Mouse (Mus musculus): ENCODE measurements around the gene Nin.

The Nin gene

DNA sequence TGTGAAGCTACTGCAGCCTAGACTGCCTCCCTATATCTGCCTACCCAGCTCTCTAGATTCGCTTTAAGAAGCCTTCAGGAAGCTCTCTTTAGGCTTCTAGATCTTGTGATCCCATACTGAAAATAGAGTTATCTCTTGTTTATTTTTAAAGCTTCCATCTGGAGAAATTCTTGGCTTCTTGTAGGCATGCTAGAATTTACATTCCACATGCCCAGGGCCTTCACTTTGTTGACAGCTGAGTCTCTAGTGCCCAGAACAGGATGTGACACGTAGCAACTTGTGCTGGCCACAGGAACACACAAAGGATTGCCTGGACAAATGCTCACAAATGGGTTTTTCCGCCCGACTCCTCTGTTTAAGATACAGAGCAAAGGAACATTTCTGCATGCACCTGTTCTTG, 97.6 kb downstream of the Nin start:
- no peak for DNase-seq (ENCODE audit: low read depth, low spot score)

DNA sequence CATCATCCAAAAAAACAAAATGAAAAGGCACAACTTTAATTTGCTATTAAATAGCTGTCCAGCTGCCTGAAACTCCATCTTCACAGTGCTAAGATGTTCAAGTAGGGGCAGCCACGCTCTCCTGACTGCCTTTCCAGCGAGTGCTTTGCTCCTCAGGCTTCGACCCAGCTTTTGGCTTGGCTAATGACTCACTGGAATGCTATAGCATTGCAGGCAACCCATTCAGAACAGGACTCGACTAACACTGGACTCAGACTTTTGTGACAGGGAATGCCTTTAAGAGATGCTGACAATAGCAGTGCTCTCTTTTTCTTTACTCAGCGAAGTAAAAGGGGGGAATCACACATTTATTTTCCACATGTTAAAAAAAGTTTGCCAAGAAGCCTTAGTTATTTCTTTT, 101.8 kb downstream of the Nin start:
- no peak for DNase-seq (ENCODE audit: low read depth, low spot score)

DNA sequence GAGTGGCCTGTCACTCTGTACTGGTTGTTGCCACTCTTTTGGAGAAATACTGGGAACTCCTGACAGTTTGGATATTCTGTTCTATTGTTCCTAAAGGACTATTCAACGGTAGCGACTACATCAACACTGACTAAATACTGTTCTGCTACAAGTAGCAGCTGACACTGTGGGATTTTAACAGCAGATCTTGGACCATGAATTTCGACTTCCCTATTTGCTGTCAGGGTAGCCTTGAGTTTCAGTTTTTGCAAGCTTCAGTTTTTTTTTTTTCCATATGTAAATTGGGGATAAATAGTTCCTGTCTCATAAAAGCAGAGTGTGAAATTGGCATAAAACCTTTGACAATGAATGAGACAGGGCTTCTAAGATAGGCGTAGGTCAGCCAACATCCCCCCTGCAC, 103.2 kb downstream of the Nin start:
- DNase-seq (ENCODE audit: low read depth, low spot score), result no peak

DNA sequence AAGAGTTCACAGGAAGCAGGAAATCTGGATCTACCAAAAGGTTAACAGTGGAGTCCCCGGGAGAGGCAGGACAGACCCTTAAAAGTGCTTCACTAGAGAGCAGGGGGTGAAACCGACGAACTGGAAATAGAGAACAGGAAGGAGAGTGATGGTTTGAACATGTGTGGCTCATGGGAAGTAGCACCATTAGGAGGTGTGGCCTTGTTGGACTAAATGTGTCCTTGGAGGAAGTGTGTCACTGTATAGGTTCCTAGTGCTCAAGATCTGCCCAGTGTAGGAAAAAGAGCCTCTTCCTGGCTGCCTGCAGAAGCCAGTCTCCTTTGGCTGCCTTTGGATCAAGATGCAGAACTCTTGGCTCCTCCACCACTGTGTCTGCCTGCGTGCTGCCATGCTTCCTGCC, 108.4 kb downstream of the Nin start:
- no peak for DNase-seq (ENCODE audit: low read depth, low spot score)

DNA sequence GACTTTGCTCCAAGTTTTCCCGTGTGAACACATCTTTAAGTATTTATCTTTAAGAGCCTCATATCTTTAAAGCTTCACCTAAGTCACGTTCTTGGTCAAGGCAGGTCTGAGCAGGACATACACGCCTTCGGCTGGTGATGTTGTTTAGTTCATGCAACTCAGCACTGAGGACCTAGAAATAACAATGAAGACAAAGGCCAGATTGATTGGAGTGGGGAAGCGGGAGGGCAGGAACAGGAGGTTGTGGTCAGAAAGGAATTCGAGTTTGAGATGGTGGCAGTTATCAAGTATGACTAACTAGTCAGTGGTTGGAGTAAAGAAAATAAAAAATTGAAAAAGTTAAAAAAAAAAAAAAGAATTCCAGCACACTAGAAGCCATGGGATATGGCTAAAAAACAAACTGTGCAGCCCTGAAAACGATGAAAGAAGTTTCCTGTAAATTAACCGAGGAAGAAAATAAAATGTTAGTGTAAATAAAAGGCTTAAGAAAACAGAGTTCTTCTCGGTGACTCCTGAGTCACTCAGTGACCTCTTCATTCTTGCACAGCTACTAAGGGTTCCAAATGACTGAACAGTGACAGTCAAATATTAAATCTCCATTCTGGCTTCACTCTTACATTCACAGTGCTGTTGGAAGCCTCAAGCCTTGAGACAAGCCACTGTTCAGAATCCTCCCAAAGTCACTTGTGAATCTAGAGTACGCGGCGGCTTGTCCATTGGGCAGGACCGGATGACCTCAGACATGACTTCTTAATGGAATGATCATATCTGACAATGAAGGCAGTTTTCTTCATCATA, 115.1 kb downstream of the Nin start:
- no peak for DNase-seq (ENCODE audit: low read depth, low spot score)

DNA sequence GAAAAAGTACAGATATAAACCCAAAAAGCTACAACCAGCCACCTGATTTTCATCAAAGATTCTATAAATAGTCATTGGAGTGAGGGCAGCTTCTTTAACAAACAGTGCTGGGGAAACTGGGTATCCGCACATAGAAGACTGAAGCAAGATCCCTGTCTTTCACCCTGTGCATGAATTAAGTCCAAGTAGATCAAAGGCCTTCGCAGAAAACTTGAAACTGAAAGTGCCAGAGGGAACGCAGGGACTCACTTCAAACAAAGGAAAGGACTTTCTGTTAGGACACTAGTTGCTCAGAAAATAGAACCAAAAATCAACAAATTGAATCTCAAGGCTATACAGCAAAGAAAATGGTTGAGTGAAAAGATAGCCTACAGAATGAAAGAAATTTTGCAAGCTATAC, 118.1 kb downstream of the Nin start:
- DNase-seq (ENCODE audit: low read depth, low spot score), result no peak

DNA sequence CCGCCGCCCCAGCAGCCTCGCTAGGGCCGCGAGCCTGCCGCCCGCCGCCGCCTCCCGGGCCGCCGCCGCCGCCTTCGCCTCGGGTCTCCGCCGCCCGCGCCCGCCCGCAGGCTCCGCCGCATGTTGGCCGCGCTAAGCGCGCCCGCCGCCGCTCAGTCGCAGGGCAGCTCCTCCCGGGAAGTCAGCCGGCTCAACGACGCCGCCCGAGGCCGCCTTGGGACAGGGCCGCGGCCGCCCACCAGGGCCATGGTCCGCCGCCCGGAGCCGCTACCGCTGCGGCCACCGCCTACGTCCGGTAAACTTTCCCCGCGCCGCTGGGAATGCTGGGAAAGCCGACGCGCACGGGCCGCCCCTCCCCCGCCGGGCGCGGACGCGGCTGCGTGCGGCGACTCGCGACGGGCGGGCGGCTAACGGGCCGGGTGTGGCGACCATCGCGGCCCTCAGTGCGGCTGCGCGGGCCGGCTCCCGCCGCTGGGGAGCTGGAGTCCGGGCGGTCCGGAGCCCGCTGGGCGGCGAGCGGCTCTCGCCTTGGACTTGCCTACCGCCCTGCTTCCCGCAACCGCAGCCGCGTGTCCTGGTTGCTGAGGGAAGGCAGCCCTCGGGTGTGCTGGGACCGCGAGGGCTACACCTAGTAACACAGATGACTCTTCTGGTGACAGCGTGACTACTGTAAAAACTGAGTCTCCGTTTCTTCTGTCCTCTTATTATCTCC, 126.6 kb downstream of the Nin start, which contains the start of gene Sav1:
Gene Sav1, minus strand, starts transcription at position 217 of the 712 bp plus-strand sequence.
- peak; percentile 77 for DNase-seq (ENCODE audit: low read depth, low spot score)

DNA sequence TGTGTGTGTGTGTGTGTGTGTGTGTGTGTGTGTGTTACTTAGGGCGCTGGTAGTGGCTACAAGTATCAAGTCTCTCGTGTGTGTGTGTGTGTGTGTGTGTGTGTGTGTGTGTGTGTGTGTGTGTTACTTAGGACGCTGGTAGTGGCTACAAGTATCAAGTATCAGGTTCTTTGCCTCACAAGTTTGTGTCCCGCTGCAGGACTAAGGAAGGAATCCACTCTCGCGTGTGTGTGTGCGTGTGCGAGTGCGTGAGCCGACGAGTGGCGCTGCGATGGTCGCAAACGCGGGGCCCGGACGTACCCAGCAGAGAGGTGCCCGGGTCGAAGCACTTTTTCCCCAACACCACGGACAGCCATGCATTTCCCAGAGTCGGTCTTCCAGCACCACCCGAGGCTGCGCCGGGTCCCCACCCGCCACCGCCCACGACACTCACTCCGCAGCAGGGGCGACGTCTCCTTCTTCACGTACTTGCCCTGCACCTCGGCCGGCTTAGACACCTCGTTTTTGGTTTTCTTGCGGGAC, 127.2 kb downstream of the Nin start:
- DNase-seq (ENCODE audit: low read depth, low spot score), result peak; percentile 58

DNA sequence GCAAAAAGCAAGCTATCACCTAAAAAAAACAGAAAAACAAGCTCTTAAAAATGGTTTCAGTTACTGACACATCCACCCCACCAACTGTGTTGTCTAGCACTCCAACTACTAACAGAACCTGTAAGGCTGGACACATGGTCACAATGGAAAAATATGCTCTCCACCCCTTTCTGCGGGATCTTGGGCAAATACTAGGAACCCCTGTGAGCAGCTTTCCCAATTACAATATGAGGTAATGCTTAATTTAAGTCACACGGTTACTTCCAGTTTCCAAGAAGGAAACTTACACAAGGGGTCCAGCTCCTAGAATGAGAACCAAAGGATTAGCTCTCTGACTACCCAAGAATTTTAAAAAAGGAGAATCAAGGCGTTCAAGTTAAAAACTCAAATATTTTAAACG, 128.0 kb downstream of the Nin start:
- DNase-seq (ENCODE audit: low read depth, low spot score), result no peak

DNA sequence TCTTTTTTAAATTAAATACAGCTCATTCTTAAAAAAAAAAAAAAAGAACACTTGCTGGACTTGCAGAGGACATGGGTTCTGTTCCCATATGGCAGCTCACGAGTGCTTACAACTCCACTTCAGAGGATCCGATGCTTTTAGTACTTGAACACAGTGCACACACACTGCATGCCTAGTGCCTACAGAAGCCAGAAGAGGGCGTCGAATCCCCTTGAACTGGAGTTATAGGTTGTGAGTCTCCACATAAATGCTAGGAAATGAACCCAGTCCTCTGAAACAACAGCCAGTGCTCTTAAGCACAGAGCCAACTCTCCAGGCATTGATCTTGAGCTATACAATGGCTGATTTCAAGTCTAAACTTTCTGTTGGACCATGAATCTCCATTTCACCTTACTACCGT, 130.6 kb downstream of the Nin start:
- peak; percentile 54 for DNase-seq (ENCODE audit: low read depth, low spot score)

DNA sequence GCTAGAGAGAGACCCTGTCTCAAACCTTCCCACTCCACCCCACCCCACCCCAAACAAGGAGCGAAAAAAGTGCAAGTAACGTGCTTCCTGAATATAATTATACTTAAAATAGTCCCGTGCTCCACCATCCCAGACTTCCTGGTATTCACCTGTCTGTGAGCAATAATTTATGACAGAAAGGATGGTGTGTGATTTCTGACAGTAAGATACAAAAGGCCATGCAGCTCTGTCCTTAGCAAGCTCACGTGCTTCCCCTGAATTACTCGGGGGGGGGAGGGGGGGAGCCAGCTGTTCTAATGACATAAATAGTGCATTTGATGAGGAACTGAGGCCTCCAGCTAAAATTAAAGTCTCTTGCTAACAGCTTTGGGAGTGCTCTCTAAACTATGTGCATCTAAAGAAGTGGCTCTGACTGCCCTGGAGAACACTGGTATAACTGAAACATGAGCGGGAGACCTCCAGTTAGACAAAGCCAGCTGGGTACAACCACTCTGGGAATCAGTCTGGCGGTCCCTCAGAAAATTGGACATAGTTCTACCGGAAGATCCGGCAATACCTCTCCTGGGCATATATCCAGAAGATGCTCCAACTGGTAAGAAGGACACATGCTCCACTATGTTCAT, 136.0 kb downstream of the Nin start:
- peak; percentile 23 for DNase-seq (ENCODE audit: low read depth, low spot score)

DNA sequence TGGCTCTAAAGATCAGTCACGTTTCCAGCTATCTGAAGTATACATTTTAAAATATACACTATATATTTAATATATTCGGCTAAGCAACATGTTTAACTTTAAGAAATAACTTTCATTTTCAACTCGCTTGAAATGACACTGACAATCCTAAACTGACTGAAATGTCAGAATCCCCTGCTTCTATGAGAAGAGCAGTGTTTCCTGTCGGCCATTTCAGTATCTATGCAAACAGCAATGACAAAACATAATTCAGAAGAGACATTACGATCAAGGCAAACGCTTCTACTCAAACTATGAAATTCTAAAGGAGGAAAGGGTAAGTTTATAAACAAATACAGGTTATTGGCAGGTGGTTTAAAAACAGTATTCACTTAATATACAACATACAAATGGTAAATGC, 136.8 kb downstream of the Nin start:
- peak; percentile 55 for DNase-seq (ENCODE audit: low read depth, low spot score)

DNA sequence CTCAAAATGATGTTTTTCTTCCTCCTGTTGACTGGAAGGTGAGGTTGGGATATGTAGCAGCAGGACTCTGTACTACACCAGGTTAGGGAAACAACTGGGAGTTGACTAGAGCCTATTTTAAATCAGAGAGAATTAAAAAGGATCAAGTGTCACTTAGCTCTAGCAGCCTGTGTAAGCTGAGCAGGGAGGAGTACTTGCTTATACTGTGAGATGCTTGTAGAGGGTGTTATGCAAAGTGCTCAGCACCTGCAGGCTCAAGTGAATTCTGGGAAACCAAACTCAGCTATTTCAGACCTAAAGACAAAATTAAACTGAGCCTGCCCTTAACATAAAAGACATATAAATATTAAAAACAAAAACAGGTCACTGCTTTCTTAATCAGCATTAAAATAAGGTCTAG, 139.9 kb downstream of the Nin start:
- DNase-seq (ENCODE audit: low read depth, low spot score), result no peak

DNA sequence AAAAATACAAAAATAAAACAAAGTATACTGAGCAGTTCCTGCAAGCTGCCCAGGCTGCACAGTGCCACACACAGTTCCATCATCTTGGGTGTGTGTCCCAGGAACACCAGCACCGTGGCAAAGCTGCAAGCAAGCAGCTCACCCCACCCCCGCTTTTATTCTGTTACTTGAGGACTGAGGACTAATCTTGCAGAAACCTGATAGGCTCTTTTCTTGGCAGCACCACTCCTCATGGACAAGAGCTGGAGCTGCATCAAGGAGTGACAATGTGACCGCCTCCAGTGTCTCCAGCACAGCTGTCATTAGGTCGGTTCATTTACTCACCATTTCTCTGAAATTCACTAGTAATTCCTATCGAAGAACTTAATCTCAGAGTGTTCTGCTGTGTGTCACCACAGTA, 145.4 kb downstream of the Nin start:
- no peak for DNase-seq (ENCODE audit: low read depth, low spot score)

DNA sequence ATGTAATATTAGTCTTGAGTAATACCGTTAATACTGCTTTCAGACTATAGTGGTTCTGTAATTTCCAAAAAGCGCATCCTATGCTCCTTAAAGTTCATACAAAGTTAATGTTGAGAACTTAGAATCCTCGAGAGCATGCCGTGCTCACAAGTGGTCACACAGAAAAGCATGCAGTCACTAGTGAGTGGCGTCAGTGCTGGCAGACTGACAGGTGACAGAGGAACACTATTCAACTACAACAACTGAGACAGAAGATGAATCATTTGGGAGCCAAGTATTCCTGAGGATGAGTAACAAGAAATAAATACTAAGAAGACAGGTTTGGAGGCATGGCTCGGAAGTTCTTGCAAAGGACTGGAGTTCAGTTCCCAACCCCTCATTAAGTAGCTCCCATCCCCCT, 146.4 kb downstream of the Nin start:
- no peak for DNase-seq (ENCODE audit: low read depth, low spot score)

DNA sequence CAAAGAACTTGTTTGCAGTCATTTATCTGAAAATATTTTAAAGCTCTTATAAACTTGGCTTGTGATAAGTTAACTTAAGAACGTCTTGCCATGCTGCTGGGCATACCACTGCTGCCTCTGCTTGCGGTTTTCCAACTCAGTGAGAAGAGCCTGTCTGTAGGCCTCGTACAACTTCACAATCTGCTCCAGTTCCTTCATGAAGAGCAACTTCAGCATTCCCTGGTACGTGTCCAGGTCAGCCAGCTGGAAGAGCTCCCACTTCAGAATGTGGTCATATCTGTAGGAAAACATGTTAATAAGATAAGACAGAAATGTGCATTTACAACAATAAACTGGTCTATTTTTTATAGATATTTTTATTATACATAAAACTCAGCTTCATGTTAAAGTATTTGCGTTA, 147.4 kb downstream of the Nin start:
- DNase-seq (ENCODE audit: low read depth, low spot score), result no peak

DNA sequence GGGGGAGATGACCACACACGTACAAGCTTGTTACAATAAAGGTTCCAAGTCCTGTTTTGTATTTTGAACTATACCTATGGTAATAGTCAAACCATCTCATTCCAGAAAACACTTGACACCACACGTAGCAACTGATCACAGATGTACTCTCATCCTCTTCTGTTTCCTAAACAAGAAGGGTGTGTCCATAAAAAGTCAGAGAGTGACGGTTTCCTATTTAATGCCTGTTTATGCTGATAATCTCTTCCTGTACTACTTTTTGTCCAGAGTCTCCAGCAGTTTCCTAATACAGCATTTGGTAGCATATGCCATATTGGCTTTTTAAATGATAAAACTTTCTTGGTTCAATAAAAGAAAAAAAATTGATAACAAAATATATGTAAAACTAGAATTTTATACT, 147.9 kb downstream of the Nin start:
- no peak for DNase-seq (ENCODE audit: low read depth, low spot score)

DNA sequence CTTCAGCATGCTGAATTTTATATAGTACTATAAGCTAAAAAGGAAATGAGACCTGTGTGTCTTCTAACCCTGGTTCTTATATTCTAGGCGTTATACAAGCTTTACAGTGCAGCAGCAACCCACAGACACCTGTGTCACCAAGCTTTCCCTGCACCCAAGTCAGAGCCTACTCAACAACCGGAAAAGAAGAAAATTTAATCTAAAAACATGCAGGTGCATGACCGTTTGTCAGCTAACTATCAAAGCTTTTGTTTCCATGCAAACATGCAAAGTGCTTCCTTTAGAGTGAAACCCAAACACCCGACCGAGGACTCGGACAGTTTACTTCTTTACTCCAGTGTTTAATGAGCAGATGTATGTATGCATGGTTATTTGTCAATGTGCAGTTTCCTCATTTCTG, 150.4 kb downstream of the Nin start:
- no peak for DNase-seq (ENCODE audit: low read depth, low spot score)

DNA sequence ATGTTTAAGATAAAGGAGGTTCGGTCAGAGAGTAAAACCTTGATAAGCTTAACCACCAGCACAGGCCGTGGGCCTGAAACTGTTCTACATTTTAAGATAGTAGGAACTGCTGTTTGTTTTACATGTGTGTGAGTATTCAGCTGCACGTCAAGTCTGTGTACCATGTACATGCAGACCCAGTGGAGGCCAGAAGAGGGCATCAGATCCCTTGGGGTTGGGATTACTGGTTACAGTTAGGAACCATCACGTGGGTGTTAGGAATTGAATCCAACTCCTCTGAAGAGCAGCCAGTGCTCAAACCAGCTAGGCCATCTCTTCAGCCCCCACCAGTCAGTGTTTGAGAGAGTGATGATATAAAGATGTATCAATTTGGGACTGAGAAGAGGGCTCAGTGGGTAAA, 151.0 kb downstream of the Nin start:
- DNase-seq (ENCODE audit: low read depth, low spot score), result peak; percentile 73
